Mouse (Mus musculus) midbrain, embryonic 14.5 days (tissue): ENCODE results near the gene Coro1c. TPM values are rescaled to one million over a fixed set of nuclear protein-coding genes. Genes with fewer than 3 reads are reported as not detected.
A peak's percentile ranks its signal among the peaks of the same experiment; 100 is the strongest.

ENCODE experiments used
- ATAC-seq: fragments of 200-750 bp; cut with Nextera tagmentation; 2 replicates; pipeline ENCODE4 v1.8.0; 2017; ENCODE audit warnings: moderate number of reproducible peaks, moderate library complexity; ENCODE audit not compliant: low FRiP score, low TSS enrichment
- DNase-seq: peaks from one replicate; pipeline ENCODE4 v3.0.0-alpha.2; 2015
- H3K27ac ChIP-seq: fragments of 300-500 bp; sonication (generic); replicated peaks from 2 replicates; pipeline ENCODE4 v1.5.1; 2014; ENCODE audit warnings: mild to moderate bottlenecking, low read depth, low read length, moderate library complexity
- H3K27me3 ChIP-seq: fragments of 300-500 bp; sonication (generic); 2 replicates; pipeline ENCODE4 v1.6.1; 2014; ENCODE audit warnings: low read length, control low read depth, mixed read lengths; ENCODE audit not compliant: control insufficient read depth, insufficient read depth
- H3K36me3 ChIP-seq: fragments of 300-500 bp; sonication (generic); 2 replicates; pipeline ENCODE4 v1.6.1; 2014; ENCODE audit warnings: low read length, control low read depth; ENCODE audit not compliant: control insufficient read depth, insufficient read depth
- H3K4me1 ChIP-seq: fragments of 300-500 bp; sonication (generic); 2 replicates; pipeline ENCODE4 v1.6.1; 2014; ENCODE audit warnings: mild to moderate bottlenecking, antibody characterized with exemption, low read length, control low read depth; ENCODE audit not compliant: control insufficient read depth, insufficient read depth
- H3K4me2 ChIP-seq: fragments of 300-500 bp; sonication (generic); 2 replicates; pipeline ENCODE4 v1.6.1; 2014; ENCODE audit warnings: mild to moderate bottlenecking, low read length, moderate library complexity
- H3K4me3 ChIP-seq: fragments of 300-500 bp; sonication (generic); replicated peaks from 2 replicates; pipeline ENCODE4 v1.5.1; 2014; ENCODE audit warnings: low read depth, low read length
- H3K9ac ChIP-seq: fragments of 300-500 bp; sonication (generic); replicated peaks from 2 replicates; pipeline ENCODE4 v1.6.1; 2014; ENCODE audit warnings: mild to moderate bottlenecking, low read length, moderate library complexity
- H3K9me3 ChIP-seq: fragments of 300-500 bp; sonication (generic); 2 replicates; pipeline ENCODE4 v1.6.1; 2016; ENCODE audit warnings: low read length, control low read depth, mixed read lengths; ENCODE audit not compliant: control insufficient read depth
- WGBS: fragments of 180-500 bp; shearing (Covaris S2); extraction: QIAGEN DNeasy Blood & Tissue Kit; methylation state at CpG from one replicate; pipeline ENCODE4 v1.1.7; 2014; 5-methylcytosine and 5-hydroxymethylcytosine counted together
- polyA plus RNA-seq: library from polyadenylated mRNA; unstranded; fragments of >200 nt; fragmentation: Nextera tagmentation; extraction: Ambion mirVana; gene quantifications from 2 replicates; pipeline ENCODE4 v1.2.1, GENCODE M21; 2014

The Coro1c gene
- polyA plus RNA-seq, 1 experiment from 2014 or later = 201 TPM

DNA sequence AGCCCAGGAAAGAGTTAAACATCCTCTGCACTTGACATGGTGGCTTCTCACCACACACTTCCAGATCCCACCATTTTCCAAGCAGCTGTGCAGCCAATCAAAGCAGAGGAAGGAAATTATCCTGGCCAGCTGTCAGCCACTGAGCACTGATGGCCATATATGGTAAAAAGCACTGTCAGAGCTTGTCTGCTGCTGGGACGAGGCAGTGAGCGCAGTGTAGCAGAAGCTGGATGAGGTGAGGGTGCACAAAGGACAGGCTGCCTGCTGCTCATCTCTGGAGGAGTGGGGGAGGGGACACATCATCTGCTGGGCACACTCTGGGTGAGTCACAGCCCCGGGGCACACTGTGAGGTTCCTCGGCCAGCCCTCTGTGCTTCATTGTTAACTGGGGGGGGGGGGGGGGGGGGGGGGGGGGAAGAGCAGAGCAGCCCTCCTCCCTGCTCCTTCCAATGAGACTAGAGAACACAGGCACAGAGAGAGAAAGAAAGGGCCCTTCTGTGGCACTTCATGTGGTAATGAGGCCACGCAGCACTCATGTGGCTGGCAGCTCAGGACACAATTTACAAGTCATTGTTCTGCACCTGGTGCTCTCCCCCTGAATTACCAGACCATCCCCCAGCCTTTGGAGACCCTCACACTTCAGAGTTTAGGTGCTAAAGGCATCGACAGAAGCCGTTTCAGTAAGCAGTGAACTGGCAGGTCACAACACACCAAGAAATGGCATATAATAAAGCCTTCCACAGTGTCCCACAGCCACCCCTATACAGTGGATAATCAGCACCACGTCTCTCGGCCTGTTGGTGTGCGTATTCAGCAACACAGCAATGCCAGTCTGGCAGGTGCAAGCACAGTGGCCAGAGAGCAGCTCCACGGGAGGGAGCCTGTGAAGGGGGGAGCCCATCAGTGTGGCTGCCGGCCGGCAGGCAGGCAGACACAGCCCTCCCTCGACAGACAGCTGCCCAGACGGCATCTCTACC, 35.3 kb downstream of the Coro1c start:
- H3K9ac ChIP-seq = peak overlapping the region; percentile 63
- no peaks in the 10 kb centered on the region for H3K27me3 ChIP-seq
- H3K9me3 ChIP-seq = no peaks in the 10 kb centered on the region
- WGBS = 1% methylated on average over 15 of the region's 15 CpGs
- ATAC-seq (peak; percentile 88), DNase-seq (peak; percentile 92)
- peaks cover 14% of the 10 kb centered on the region for H3K36me3 ChIP-seq
- peak overlapping the region; percentile 99 for H3K27ac ChIP-seq
- H3K4me2 ChIP-seq = peak overlapping the region; percentile 52
- peak overlapping the region; percentile 19 for H3K4me3 ChIP-seq
- peaks cover 61% of the 10 kb centered on the region for H3K4me1 ChIP-seq

DNA sequence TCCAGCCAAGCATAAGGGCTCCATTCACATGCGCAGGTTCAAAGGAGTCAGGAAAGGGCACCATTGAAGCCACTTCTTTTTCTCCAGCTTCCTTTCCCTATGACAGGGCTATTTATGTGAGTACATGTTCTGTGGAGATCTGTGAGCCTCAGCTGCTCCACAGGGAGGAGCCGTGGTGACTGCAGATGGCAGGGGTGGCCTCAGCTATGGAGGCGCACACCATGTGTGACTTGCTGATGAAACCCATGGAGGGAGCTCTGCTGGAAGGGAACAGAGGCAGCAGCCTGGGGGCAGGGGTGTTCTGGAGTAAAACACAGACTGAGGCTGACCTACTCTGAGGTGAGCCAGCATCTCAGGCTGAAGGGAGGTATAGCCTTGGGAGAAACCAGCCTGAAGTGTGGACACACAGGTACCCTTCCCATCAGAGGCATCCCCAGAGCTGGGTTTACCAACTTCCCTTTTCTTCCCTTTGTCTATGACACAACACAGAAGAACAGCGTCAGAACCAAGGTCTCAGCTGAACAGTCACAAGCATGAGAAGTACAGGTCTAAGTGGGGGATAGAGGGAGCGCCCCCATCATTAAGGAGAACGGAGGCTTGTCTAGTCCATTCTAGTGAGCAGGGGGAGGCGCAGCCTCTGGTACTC, 36.5 kb downstream of the Coro1c start:
- H3K27ac ChIP-seq = peak overlapping the region; percentile 99
- H3K4me3 ChIP-seq = no peak overlapping the region
- ATAC-seq = no peak
- no peak for DNase-seq
- H3K9me3 ChIP-seq = no peaks in the 10 kb centered on the region
- H3K4me1 ChIP-seq = peaks cover 61% of the 10 kb centered on the region
- no peak overlapping the region for H3K4me2 ChIP-seq
- H3K27me3 ChIP-seq = no peaks in the 10 kb centered on the region
- peaks cover 10% of the 10 kb centered on the region for H3K36me3 ChIP-seq
- H3K9ac ChIP-seq = no peak overlapping the region; the same call in 1 of the 2 replicates
- 69% methylated on average over 7 of the region's 7 CpGs for WGBS

DNA sequence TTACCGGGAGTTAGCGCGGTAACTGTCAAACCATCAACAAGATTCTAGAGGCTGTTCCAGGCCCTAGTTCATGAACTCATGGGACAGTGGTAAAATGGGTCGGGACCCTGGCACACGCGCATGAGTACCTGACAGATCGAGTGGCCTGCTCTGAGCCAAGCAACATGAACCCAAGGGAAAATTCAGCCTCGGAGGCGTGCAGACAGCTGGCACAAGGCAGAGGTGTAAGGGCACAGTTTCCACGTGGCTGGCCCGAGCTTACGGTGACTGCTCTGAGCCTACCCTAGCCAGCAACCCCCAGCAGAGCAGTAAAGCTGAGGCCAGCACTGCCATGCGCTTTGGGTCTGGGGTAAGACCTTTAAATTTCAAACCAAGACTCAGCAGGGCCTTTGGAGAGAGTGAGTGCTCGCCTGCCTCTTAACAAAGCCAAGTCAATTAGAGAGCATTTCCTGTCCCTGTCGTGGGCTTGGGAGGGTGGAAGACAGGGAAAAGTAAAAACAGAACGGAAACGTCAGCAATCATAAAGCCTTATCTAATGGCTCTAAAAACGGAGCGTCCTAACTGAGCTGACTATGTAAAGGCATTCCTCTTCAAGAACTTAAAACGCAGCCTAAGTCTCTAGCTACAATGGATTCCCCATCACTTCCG, 38.0 kb downstream of the Coro1c start:
- peaks cover 61% of the 10 kb centered on the region for H3K4me1 ChIP-seq
- no peak for DNase-seq
- no peaks in the 10 kb centered on the region for H3K27me3 ChIP-seq
- H3K9ac ChIP-seq = peak overlapping the region; percentile 23; the same call in 1 of the 2 replicates
- no peak overlapping the region for H3K4me3 ChIP-seq
- ATAC-seq = no peak
- H3K36me3 ChIP-seq = peaks cover 3% of the 10 kb centered on the region; the same call in 1 of the 2 replicates
- H3K9me3 ChIP-seq = no peaks in the 10 kb centered on the region
- H3K4me2 ChIP-seq = 0 out of 2 replicates have a peak overlapping the region, but pooled peaks have one; percentile 8
- WGBS = 44% methylated on average over 21 of the region's 21 CpGs
- H3K27ac ChIP-seq = peak overlapping the region; percentile 99

DNA sequence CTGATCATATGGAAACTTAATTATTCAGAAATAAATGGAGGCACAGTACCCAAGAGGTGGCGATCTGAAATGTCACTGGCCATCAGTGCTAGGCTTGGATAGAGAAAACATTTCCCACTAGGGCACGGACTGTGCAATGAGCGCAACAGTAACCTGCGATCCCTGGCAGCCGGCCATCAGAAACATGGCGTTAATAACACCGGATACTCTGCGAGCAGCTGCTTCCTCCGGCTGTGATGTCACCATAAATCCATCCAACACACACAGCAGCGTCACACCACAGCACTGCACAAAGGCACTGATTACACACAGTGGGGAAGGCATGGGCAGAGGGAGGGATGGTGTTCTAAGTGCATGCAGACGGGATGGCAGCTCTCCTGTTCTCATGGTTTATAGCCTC, 39.4 kb downstream of the Coro1c start:
- DNase-seq (peak; percentile 72), ATAC-seq (no peak)
- Histone ChIP-seq H3K4me1 (peaks cover 51% of the 10 kb centered on the region), H3K9ac (no peak overlapping the region; the same call in 1 of the 2 replicates), H3K4me3 (no peak overlapping the region), H3K36me3 (peaks cover 15% of the 10 kb centered on the region), H3K27ac (peak overlapping the region; percentile 78), H3K9me3 (no peaks in the 10 kb centered on the region), H3K4me2 (no peak overlapping the region), H3K27me3 (no peaks in the 10 kb centered on the region)
- 42% methylated on average over 11 of the region's 11 CpGs for WGBS

DNA sequence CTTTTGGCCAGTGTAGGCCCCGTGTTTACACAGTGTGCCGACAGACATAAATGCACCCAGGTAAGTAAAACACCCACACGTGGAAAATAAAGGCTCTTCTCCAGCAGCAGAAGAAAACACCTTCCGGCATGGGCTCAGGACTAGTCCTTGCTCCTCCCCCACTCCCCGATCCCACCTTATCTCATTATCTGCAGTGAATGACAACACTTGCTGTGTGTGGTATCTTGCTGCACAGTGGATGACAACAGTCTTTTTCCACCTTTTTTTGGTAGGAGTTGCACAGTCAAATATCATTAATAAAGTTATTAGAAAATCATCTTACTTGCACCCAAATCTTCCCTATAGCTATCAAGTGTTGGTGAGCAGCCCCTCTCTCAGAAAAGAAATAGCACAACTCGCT, 43.6 kb downstream of the Coro1c start:
- no peak for ATAC-seq
- H3K9me3 ChIP-seq = no peaks in the 10 kb centered on the region
- H3K9ac ChIP-seq = no peak overlapping the region
- no peak overlapping the region for H3K27ac ChIP-seq
- no peak overlapping the region for H3K4me2 ChIP-seq
- WGBS = 95% methylated on average over 6 of the region's 6 CpGs
- H3K4me1 ChIP-seq = peaks cover 14% of the 10 kb centered on the region
- peaks cover 24% of the 10 kb centered on the region for H3K36me3 ChIP-seq
- no peak for DNase-seq
- no peak overlapping the region for H3K4me3 ChIP-seq
- H3K27me3 ChIP-seq = no peaks in the 10 kb centered on the region

DNA sequence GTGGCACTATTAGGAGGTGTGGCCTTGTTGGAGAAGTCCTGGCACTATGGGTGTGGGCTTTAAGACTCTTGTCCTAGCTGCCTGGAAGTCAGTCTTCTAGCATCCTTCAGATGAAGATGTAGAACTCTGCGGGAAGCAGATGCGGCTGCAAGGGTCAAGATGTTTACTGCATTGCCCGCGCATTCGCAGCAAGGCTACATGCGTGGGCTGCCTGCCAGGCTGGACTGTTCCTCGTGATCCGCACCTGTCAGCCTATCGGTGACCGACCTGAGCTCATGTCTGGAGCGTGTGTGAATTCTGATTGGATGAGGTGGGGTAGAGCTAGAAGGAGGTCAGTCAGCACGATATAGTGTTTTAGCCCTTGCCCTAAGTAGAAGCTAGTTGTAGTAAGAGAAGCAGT, 44.6 kb downstream of the Coro1c start:
- no peak for DNase-seq
- H3K9me3 ChIP-seq = no peaks in the 10 kb centered on the region
- H3K9ac ChIP-seq = no peak overlapping the region
- no peak overlapping the region for H3K4me2 ChIP-seq
- no peak overlapping the region for H3K4me3 ChIP-seq
- WGBS = 97% methylated on average over 12 of the region's 12 CpGs
- H3K4me1 ChIP-seq = peaks cover 7% of the 10 kb centered on the region
- ATAC-seq = no peak
- no peaks in the 10 kb centered on the region for H3K27me3 ChIP-seq
- peaks cover 24% of the 10 kb centered on the region for H3K36me3 ChIP-seq
- H3K27ac ChIP-seq = no peak overlapping the region

DNA sequence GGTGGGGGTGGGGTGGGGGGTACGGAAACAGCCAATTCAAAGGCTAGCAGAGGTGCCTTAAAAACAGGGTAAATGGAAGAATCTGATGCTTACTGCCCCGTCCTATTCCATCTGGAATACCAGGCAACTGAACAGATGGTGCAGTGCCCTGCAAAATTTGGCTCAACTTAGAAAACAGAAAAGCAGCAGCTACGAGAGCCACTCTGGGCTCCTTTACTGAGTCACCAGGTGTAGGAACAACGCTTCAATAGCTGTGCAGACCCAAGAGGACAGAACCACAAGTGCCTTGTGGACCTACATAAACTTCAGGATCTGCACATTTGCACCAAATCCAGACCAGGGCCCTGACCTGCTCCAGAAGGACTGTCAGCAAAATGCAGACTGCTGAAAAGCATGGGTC, 46.1 kb downstream of the Coro1c start:
- Histone ChIP-seq H3K4me2 (no peak overlapping the region), H3K9me3 (no peaks in the 10 kb centered on the region), H3K36me3 (peaks cover 24% of the 10 kb centered on the region), H3K27ac (0 out of 2 replicates have a peak overlapping the region, but pooled peaks have one; percentile 45), H3K27me3 (no peaks in the 10 kb centered on the region), H3K4me3 (no peak overlapping the region), H3K4me1 (0 out of 2 replicates have a peak, but pooled peaks cover 3% of the 10 kb centered on the region), H3K9ac (no peak overlapping the region)
- WGBS = 68% methylated on average over 4 of the region's 4 CpGs
- DNase-seq = no peak
- no peak for ATAC-seq

DNA sequence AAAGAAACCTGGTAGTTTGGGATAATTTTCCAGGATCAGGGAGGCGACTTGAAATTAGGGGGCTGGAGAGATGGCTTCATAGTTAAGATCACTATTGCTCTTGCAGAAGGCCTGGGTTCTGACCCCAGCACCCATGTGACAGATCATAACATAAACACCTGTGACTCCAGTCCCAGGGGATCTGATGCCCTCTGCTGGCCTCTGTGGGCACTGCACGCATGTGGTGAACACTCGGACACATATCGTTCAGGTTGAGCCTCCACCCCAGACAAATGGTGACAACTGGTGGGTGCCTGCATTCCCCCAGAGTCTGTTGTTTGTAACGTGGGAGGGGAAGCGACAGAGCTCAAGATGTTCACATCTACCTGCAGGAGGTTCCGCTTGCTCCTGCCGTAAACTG, 47.3 kb downstream of the Coro1c start:
- WGBS = 97% methylated on average over 8 of the region's 8 CpGs
- H3K4me3 ChIP-seq = no peak overlapping the region
- H3K4me2 ChIP-seq = no peak overlapping the region
- DNase-seq (no peak), ATAC-seq (no peak)
- no peaks in the 10 kb centered on the region for H3K9me3 ChIP-seq
- no peaks in the 10 kb centered on the region for H3K27me3 ChIP-seq
- no peak overlapping the region for H3K9ac ChIP-seq
- H3K27ac ChIP-seq = no peak overlapping the region
- H3K36me3 ChIP-seq = peaks cover 28% of the 10 kb centered on the region
- H3K4me1 ChIP-seq = peaks cover 14% of the 10 kb centered on the region; the same call in 1 of the 2 replicates
